Mouse (Mus musculus) urinary bladder, adult 2 months (tissue): ENCODE data around the gene Tceal1. TPM values are rescaled to one million over a fixed set of nuclear protein-coding genes. Genes with fewer than 3 reads are reported as not detected.

ENCODE experiments used
- DNase-seq: peaks from one replicate; pipeline ENCODE4 v3.0.0; 2022; ENCODE audit warnings: low spot score
- polyA plus RNA-seq: library from polyadenylated mRNA; depleted of rRNA; stranded (reverse); fragments of >200 nt; gene quantifications from 2 replicates; pipeline ENCODE4 v1.2.3, GENCODE M21; 2012; rRNA removed

Tceal1 gene
- polyA plus RNA-seq, 1 experiment, result 6.3 TPM

DNA sequence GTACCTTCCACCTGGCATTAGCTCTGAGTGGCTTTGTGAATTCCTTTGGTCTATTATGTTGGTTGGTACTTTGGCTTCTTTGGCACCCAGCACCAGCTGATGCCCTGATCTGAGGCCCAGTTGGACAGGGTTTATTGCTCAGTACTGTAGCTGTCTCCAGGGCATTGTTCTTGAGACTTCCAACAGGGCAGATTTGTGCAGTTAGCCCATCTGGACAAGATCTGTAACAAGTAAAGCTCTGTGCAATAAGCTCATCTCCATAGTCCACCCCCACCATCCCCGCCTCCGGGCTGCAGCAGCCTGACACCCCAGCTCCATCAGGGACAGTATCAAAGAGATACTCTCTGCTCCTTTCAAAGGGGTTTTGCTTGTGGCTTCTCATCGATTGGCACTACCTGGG lies 47.7 kb downstream of the Tceal1 start:
- no peak for DNase-seq

Other genes with a start within 250 kb of the Tceal1 start
- gene Kir3dl1, start 190.0 kb upstream of the Tceal1 start, polyA plus RNA-seq, result not detected in 2 replicates
- gene Kir3dl2, start 163.9 kb upstream of the Tceal1 start, polyA plus RNA-seq, result not detected in 2 replicates
- gene Tceal3, start 117.1 kb upstream of the Tceal1 start, polyA plus RNA-seq, result 20.7 and 25.5 TPM in 2 replicates
- gene Morf4l2, start 35.7 kb downstream of the Tceal1 start, polyA plus RNA-seq, result 171 and 201 TPM in 2 replicates
- not detected in 2 replicates for gene Glra4, start 72.2 kb downstream of the Tceal1 start, polyA plus RNA-seq
- 22.3 and 23.9 TPM in 2 replicates for gene Plp1, start 114.7 kb downstream of the Tceal1 start, polyA plus RNA-seq
- gene Rab9b, start 160.8 kb downstream of the Tceal1 start, polyA plus RNA-seq, result 0.04 and 0.07 TPM in 2 replicates
- not detected in 2 replicates for gene H2bfm, start 219.3 kb downstream of the Tceal1 start, polyA plus RNA-seq